Mouse (Mus musculus): Measurements from ENCODE around the gene D630045J12Rik.
A peak's percentile ranks its signal among the peaks of the same experiment; 100 is the strongest.

D630045J12Rik gene

DNA sequence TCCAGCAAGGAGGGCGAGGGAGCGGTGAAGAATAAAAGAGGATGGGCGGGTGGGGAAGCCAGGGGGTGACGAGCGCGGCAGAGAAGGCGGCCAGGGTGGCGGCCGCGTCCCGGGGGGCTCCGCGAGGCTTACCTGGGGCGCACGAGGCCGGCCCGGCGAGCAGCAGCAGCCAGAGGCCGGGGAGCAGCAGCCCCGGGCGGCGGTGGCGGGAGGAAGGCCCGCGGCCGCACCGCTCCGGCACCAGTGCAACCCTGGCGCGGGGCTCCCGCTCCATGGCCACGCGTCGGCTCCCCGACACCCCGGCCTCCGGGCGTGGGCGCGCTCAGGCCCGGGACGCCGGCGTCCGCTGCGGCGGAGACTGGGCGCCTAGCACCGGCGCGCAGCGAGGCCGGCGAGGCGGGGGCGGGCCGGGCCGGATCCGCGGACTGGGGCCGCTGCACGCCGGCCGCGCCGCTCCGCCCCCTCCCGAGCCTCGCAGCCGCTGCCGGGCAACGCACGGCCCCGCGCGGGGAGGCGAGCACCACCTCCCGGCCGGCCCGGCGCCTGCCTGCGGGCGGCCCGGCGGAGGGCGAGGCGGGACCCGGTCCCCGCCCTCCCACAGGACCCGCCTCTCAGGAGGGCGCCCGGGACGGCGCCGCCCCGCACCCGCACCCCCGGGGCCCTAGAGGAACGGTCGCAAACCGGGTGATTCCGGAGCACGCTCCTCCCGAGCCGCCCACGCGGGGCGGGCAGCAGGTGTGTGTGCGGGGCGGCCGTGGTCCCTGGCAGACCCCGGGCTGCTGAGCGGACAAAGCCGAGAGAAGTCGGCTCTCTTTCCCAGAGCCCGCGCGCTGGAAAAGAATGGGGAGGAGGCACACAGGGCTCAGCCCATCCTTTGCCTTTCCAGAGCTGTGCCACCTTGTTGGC is at the start of gene D630045J12Rik:
Gene D630045J12Rik (minus strand): TSS at position 274 of the 906 bp plus-strand sequence.
- DNase-seq (ENCODE audit: low spot score in 2 of 2), result peak; percentile 70 to 77

DNA sequence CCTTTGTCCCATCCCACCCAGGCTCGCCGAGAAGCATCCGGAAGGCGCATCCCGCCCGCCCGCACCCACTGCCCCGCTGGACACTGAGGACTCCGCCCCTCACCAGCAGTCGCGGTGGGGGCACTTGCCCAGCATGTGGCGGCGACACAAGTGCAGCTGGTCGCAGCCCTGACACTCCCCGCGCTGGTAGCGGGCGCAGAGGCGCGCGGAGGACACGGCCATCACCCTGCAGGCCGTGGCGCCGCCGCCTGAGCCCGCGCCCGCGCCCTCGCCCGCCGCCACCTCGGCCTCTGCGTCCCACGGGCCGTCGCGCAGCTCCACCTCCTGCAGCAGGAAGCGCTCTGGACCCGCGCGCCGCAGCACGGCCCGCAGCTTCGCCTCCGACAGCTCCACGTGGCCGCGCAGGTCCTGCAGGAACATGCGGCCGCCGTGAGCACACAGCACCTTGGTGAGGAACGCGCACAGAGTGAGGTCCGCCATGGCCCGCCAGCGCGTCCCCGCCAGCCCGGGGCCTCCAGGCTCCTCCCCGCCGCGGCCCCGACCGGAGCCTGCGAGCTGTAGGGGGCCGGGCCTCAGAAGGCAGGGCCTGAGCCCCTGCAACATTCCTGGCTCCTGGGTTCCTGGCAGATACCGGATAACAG is 45.1 kb upstream of the D630045J12Rik start, which contains the start of gene Zc3hav1l:
Gene Zc3hav1l (minus strand): TSS at position 499 of the 641 bp plus-strand sequence.
- DNase-seq (ENCODE audit: low spot score in 2 of 2), result peak; percentile 71 to 74

DNA sequence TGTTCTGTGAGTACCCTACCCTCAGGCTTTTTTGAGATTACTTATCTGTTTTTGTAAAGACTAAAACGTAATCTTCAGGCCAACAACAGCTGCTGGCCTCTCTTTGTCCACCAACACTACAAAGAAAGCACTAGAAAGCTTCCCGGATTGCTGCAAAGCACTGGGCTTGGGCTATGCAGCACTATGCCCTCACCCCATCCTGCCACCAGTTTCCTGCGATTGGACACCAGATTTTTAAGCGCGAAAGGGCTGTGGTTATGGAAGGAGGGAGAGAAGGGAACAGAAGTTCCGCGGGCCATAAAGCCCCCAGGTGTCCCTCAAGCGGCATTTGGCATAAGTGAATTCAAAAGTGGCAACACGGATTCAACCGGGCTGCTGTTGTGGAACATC is 44.4 kb upstream of the D630045J12Rik start:
- DNase-seq (ENCODE audit: low spot score in 2 of 2), result peak in 1 of 2 experiments; percentile 29

DNA sequence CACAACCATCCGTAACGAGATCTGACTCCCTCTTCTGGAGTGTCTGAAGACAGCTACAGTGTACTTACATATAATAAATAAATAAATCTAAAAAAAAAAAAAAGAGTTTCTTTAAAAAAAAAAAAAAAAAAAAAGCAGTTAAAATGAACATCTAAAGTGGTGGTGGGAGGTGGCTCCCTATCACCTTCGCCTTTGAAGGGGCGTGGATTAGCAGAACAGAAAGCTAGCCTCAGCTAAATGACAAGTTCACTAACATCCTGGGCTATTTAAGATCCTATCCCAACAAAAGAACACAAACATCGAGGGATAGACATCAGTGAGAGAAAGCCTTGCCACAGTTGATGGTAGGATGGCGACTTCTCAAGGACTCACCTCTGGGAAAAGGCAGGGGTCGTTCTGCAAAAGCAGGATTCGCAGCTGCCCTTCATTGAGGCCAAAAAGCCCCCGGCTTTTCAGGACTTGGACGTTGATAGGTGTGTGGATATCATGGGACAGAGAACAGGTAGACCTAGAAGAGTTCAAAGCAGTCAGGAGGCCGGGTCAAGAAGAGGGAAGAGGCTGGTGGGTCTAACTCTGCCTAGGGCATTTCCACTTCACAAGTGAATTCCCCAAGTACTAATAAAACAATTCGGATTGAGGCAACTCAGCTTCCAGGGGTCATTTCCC is 43.9 kb upstream of the D630045J12Rik start:
- DNase-seq (ENCODE audit: low spot score in 2 of 2), result no peak

DNA sequence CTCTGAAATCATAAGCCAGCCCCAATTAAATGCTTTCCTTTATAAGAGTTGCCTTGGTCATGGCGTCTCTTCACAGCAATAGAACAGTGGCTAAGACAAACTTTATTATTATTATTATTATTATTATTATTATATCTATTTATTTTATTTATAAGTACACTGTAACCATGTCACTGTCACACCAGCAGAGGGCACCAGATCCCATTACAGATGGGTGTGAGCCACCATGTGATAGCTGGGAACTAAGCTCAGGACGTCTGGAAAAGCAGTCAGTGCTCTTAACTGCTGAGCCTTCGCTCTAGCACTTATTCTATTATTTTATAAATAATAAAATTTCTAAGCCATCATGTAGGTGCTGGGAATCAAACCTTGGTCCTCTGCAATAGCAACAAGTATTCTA is 39.9 kb upstream of the D630045J12Rik start:
- no peak for DNase-seq (ENCODE audit: low spot score in 2 of 2)

DNA sequence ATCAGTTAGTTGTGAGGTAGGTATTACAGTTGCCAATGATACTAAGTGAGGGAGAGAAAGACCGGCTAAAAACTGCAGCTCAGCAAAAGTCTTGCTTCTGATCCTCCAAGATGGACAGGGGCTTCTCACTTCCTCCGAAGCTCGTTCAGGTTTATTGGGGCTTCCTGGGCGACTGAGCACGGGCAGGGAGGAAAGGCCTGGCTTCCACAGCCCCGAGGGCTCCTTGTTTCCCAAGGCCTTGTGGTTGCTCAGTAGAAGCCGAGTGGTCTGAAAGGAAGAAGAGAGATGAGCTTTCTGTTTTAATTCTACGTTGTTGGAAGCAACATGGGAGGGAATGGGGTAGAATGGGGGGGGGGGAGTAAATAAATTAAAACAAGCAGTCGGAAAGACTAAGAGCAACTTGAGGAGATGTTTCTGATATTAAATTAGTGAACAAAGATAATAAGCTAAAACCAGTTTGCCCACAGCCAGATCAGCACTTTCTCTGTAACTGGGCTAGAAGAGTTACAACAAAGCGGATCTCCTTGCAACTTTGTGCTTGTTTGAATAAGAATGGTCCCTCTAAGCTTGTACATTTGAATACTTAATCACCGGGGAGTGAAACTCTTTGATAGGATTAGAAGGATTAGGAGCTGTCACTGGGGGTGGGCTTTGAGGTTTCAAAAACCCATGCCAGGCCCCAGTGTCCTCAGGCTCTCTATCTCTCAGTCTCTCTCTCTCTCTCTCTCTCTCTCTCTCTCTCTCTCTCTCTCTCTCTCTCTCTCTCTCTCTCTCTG is 39.2 kb upstream of the D630045J12Rik start:
- DNase-seq (ENCODE audit: low spot score in 2 of 2), result no peak

DNA sequence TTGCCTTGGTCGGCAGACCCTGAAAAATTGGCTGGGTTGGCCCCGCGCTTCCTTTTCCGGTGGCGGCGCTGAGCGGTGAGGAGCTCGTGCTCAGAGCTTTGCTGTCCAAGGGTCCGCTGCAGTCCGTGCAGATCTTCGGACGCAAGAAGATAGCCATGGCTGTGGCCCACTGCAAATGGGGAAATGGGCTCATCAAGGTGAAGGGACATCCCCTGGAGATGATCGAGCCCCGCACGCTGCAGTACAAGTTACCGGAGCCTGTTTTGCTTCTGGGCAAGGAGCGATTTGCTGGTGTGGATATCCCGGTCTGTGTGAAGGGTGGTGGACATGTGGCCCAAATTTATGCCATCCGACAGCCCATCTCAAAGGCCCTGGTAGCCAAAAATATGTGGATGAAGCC is 30.6 kb upstream of the D630045J12Rik start:
- no peak for DNase-seq (ENCODE audit: low spot score in 2 of 2)

DNA sequence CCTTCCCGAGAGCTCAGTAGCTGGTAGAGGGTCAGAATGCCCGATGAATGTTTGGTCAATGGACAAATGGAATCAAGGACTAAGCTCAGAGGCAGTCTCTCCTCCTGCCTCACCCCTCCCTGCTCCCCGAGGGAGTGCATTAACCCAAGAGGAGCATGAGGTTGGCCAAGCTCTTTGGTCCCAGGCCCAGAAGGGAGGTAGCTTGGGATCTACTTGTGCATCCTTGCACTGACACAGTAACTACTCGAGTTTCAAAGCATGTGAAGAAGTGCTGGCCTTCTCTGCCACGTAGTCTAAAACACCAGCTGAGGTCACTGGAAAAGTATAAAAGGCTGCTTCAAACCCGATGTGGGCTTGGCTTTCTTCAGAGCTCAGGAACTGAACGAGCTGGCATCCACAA is 10.7 kb upstream of the D630045J12Rik start:
- no peak for DNase-seq (ENCODE audit: low spot score in 2 of 2)

DNA sequence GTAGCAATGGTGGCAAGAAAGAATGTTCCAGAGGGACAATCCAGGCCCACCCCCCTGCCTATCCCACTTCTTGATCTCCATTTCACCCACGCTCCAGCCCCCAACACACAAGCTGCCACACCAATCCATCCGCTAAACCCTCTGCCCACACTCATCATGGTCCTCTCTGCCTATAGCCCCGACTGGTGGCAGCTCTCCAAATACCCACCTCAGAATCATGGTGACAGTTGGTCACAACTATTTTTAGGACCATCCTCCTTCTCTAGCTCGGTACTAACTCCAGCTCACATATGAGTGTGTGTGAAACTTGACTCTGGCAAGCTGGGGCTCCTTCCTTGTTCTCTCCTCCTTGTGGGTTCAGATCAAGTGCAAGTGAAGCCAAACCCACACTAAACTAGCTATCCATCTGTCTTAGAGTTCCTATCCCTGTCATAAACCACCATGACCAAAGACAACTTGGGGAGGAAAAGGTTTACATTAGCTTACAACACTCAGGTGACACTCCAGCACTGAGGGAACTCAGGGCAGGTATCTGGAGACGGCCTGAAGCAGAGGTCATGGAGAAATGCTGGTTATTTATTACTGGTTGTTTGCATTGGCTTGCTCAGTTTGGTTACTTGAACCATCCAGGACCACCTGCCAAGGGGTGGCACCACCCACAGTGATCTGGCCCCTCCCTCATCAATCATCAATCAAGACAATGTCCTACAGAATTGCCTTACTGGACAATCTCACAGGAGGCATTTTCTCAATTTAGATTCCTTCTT is 9.8 kb upstream of the D630045J12Rik start:
- DNase-seq (ENCODE audit: low spot score in 2 of 2), result peak; percentile 50 to 67

DNA sequence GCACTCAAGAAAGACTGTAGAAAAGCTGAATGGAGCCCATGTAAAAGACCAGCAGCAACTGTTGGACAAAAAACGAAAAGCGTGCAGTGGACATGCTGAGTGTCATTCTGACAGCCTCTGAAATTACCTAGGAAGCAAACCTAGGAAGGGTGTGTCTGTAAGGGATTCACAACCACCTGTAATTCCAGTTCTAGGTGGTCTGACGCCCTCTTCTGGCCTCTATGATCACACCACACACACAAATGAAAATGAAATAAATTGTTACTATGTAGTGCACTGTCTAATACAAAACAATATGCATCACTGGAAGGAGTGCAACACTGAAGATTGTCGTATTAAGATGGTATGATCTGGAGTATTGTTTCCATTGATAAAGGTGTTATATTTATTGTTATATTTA is 8.1 kb upstream of the D630045J12Rik start:
- no peak for DNase-seq (ENCODE audit: low spot score in 2 of 2)

DNA sequence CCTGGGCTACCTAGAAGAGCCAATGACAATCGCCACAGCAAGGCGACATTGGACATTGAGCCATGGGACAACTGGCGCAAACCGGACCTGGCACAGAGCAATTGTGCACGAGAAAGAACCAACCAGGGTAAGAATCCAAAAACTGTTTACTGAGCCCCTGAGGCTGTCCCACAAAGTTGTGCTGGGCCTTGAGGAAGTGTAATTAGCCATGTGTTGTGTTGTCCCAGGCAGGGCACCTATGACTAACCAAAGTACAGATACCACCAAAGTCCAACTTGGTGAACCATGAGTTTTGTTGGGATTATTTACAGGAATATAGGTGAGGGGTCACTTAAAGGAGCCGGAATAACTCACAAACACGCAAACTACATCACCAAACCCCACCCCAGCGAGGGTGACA is 3.7 kb upstream of the D630045J12Rik start:
- DNase-seq (ENCODE audit: low spot score in 2 of 2), result no peak

DNA sequence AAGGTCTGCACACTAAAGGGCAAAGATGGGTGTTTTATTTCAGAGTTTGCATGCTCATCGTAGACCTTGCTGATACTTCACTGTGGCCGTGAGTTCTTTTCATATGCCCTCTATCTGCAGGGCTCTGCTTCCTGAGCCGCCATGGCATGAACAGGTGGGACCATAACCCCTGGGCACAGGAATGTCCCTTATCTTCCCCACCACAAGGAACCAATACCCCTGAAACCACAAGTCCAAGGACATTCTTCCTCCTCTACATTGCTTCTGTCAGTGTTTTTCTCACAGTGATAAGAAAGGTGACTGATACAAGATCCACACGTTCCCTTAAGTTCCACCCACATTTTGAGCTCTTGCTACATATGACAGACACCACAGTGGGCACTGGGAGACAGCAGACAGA is 3.0 kb upstream of the D630045J12Rik start:
- DNase-seq (ENCODE audit: low spot score in 2 of 2), result no peak

DNA sequence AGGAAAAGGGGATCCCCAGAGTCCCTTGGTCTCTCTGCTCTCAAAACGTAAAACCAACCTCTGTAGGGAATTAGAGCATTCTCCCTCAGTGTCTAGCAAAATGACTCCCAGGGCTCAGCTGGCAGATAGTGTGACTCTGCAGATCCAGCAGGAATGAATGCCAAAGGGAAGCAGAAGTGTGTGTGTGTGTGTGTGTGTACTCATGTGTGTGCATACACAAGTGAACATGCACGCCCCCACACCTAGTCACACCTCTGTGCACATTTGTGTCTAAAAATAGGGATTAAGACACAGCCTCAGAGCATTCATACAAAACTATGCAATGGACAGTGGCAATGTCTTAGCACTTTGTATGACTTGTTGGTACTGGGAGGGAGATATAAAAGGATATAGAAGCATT is 2.0 kb upstream of the D630045J12Rik start:
- no peak for DNase-seq (ENCODE audit: low spot score in 2 of 2)

DNA sequence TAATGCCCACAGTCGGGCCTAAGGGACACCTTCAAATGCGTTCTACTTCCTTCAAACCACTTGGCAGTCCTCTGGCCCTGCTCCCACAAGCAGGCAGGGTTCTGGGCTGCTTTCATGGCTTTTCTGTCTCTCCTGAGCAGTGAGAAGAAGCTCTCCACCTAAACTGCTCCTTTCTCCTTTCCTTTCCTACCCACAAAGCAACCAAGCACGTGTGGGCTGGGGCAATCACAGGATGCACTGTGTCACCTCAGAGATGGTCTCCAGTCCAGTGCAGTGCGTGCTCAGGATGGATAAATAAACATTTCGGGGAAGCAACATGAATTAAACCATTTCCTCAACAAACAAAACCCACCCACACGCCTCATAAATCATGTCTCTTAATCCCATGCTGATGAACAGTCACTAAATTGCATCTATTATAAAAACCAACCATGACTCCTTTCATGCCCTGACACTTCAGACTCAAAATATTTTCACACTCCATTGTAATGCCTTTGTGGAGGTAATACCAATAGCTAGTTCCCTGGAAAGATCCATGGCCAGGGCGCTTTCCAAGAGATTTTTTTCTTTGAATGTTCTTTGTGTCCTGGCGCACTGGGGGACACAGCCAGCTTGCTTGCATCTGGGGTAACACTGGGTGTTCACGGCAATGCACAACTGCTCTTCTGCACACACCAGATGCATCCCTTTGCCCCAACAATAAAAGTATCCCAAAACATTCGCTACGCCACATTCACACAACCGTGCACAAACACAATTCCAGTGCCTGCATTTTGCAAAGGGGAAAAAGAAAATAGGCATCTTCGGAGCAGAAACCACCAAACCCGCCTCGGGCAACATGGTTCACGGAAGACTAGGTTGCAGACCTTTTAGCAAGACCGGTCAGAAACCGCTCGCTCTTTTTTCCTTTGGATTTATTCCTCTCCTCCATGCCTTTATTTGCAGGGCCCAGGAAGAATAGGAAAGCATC is 758 bp downstream of the D630045J12Rik start:
- no peak for DNase-seq (ENCODE audit: low spot score in 2 of 2)

DNA sequence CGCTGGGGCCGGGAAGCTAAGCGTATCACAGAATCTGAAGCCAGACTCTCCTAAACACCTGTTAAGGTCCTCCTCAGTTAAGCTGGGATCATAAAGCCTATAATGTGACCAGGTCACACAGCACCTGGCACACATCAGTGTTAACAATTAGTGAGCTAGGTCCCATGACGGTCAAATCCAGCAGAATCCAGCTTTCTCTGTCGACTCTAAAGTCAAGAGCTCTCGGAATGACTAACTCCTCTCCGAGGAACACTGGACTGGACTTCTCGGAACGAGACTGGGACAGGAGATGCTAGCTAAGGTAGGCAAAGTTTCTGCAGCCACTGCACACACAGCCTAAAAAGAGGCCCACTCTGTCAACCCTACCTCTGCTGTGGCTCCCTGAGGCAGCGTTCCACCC is 1.7 kb downstream of the D630045J12Rik start:
- DNase-seq (ENCODE audit: low spot score in 2 of 2), result no peak

DNA sequence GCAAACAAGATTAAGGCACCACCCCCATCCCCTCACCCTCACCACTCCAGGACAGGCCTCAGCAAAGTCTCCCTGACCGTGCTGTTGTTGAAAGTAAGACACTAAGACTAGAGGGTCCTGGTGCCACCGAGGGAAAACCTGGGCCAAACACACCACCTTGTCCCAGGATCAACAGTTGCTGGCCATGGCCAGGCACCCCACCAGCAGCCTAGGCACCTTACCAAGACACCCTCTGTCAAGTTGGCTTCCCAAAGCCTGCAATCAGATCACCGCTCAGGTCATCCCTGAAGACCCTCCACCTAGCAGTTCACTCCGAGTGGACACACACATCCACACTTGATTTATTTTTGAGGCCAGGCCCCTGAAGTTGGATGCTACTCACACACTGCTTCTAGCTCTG is 2.3 kb downstream of the D630045J12Rik start:
- no peak for DNase-seq (ENCODE audit: low spot score in 2 of 2)

DNA sequence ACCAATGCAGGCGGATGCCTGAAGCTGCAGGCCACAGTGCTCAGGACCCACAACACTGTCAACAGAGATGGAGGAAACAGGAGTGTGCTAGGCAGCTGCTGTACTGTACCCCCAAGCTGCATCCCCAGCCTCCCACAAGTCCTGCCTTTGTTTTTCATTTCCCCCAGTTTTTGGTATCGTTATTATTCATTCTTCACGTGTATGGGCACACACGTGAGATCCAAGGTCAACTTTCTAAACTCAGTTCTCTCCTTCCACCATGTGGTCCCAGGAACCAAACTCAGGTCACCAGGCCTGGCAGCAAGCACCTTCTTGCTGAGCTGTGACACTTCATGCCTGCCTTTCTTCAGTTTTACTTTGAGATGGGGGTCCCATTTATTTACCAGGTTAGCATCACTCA is 6.4 kb downstream of the D630045J12Rik start:
- DNase-seq (ENCODE audit: low spot score in 2 of 2), result no peak

DNA sequence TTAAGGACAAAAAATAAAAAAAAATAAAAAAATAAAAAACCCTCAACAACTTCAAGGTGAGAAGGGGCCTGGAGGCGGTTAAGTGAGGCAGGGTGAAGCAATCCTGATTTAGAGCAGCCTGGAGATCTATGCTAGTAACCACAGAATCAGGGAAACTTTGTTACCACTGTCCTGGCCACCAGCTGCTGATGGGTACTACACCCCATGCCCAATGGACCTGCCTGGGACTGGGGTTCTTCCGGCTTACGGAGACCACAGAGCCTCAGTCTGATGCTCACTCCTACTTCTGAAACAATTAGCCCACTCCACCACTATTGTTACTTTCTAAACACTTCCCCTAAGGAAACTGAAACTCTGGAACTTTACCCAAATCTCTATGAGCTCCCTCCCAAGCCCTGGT is 9.0 kb downstream of the D630045J12Rik start:
- no peak for DNase-seq (ENCODE audit: low spot score in 2 of 2)

DNA sequence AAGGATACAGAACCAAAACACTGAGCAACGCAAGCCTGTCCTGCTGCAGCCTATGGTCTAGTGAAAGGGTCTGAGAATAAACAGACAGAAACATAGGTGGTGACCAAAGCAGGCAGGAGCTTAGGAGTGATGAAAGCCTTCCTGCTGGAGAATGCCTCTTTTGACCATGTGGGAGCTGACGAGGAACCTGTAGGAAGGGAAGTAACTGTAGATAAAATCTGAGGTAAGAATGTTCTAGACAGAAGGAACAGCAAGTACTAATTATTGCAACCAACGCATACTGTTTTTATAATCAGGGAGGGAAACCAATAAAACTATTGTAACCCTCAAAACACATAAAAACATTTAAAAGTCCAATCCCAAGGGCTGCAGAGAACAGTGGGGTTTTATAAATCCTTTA is 9.6 kb downstream of the D630045J12Rik start:
- DNase-seq (ENCODE audit: low spot score in 2 of 2), result no peak

DNA sequence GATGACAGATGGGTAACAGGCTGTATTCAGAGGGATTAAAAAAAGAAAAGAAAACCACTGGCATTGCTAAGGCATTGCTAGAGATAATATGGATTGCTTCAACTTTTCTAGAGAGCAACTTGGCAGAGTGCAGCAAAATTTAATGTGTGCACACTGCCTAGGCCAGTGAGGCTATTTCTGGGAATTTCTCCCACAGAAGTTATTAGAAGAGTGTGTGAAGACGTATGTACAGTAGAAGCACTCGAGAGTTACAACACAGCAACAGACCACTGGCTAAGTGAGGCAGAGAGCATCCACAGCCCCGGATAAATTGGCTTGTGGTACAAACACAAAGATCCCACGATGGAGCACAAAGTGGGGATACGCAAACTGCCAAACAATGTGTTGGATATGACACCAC is 11.0 kb downstream of the D630045J12Rik start:
- DNase-seq (ENCODE audit: low spot score in 2 of 2), result no peak
